Mouse (Mus musculus) hindbrain, embryonic 15.5 days (tissue): ENCODE measurements at regions not wholly inside any gene's neighbourhood (a gene's known extent, or its start where the extent isn't known, plus 50 kb on each side); places are given as distances from the start of the nearest gene placed in this dataset.

Experiments
- ATAC-seq: fragments of 200-750 bp; cut with Nextera tagmentation; 2 replicates; pipeline ENCODE4 v1.8.0; 2017; ENCODE audit warnings: low read depth, moderate number of reproducible peaks, moderate TSS enrichment; ENCODE audit not compliant: low FRiP score
- H3K27ac ChIP-seq: fragments of 300-500 bp; sonication (generic); replicated peaks from 2 replicates; pipeline ENCODE4 v1.5.1; 2015; ENCODE audit warnings: mild to moderate bottlenecking, inconsistent platforms
- H3K27me3 ChIP-seq: fragments of 300-500 bp; sonication (generic); 2 replicates; pipeline ENCODE4 v1.6.1; 2015; ENCODE audit warnings: control low read depth, inconsistent platforms
- H3K36me3 ChIP-seq: fragments of 300-500 bp; sonication (generic); 2 replicates; pipeline ENCODE4 v1.6.1; 2015; ENCODE audit warnings: control low read depth, inconsistent platforms
- H3K4me1 ChIP-seq: fragments of 300-500 bp; sonication (generic); replicated peaks from 2 replicates; pipeline ENCODE4 v1.6.1; 2015; ENCODE audit warnings: control low read depth, inconsistent platforms
- H3K4me2 ChIP-seq: fragments of 300-500 bp; sonication (generic); 2 replicates; pipeline ENCODE4 v1.6.1; 2015; ENCODE audit warnings: moderate library complexity, mild to moderate bottlenecking, inconsistent platforms
- H3K4me3 ChIP-seq: fragments of 300-500 bp; sonication (generic); 2 replicates; pipeline ENCODE4 v1.5.1; 2015; ENCODE audit warnings: mild to moderate bottlenecking, inconsistent platforms
- H3K9ac ChIP-seq: fragments of 300-500 bp; sonication (generic); 2 replicates; pipeline ENCODE4 v1.6.1; 2015; ENCODE audit warnings: inconsistent platforms
- H3K9me3 ChIP-seq: fragments of 300-500 bp; sonication (generic); 2 replicates; pipeline ENCODE4 v1.6.1; 2016; ENCODE audit warnings: control low read depth, inconsistent platforms
- WGBS: fragments of 180-500 bp; shearing (Covaris S2); methylation state at CpG from one replicate; pipeline ENCODE4 v1.1.7; 2015; 5-methylcytosine and 5-hydroxymethylcytosine counted together

- Histone ChIP-seq H3K27me3 (no peaks in the 10 kb centered on the region), H3K4me1 (no peaks in the 10 kb centered on the region), H3K9me3 (no peaks in the 10 kb centered on the region), H3K9ac (no peak overlapping the region), H3K27ac (no peak overlapping the region), H3K36me3 (no peaks in the 10 kb centered on the region), H3K4me3 (no peak overlapping the region), H3K4me2 (no peak overlapping the region)
- whole genome bisulfite sequencing: 78% methylated on average over 3 of the region's 3 CpGs
- no peak for ATAC-seq
Measured at GRCm38 (mm10) chr14:79929451-79929850, 54.4 kb upstream of the Olfm4 start.

- Histone ChIP-seq H3K4me3 (no peak overlapping the region), H3K36me3 (no peaks in the 10 kb centered on the region), H3K9ac (no peak overlapping the region), H3K9me3 (no peaks in the 10 kb centered on the region), H3K27me3 (no peaks in the 10 kb centered on the region), H3K4me1 (no peaks in the 10 kb centered on the region), H3K27ac (no peak overlapping the region), H3K4me2 (no peak overlapping the region)
- 63% methylated on average over 1 of the region's 1 CpGs for WGBS
- no peak for ATAC-seq
Measured at GRCm38 (mm10) chr14:79927161-79927560, 56.7 kb upstream of the Olfm4 start.

GRCm38 (mm10) chr14:79916960-79917848 is 66.7 kb upstream of the Olfm4 start:
- ATAC-seq: peak; percentile 59; the same call in 1 of the 2 replicates
- H3K27me3 ChIP-seq: no peaks in the 10 kb centered on the region

GRCm38 (mm10) chr14:79914966-79915365 is 68.9 kb upstream of the Olfm4 start:
- no peak for ATAC-seq
- Histone ChIP-seq H3K9me3 (no peaks in the 10 kb centered on the region), H3K4me2 (no peak overlapping the region), H3K27me3 (no peaks in the 10 kb centered on the region), H3K4me3 (no peak overlapping the region), H3K36me3 (no peaks in the 10 kb centered on the region), H3K27ac (no peak overlapping the region), H3K9ac (no peak overlapping the region), H3K4me1 (peaks cover 11% of the 10 kb centered on the region)
- WGBS: 71% methylated on average over 4 of the region's 4 CpGs

More at GRCm38 (mm10) chr14:79916960-79917848, 66.7 kb upstream of the Olfm4 start:
- Histone ChIP-seq H3K4me3 (no peak overlapping the region), H3K4me2 (no peak overlapping the region), H3K4me1 (peaks cover 10% of the 10 kb centered on the region), H3K9me3 (no peaks in the 10 kb centered on the region), H3K9ac (no peak overlapping the region), H3K27ac (peak overlapping the region; percentile 18; the same call in 1 of the 2 replicates), H3K36me3 (no peaks in the 10 kb centered on the region)
- 59% methylated on average over 9 of the region's 9 CpGs for WGBS

- no peak for ATAC-seq
- peaks cover 16% of the 10 kb centered on the region for H3K4me1 ChIP-seq
- no peak overlapping the region for H3K9ac ChIP-seq
- H3K4me3 ChIP-seq: no peak overlapping the region
- H3K36me3 ChIP-seq: no peaks in the 10 kb centered on the region
- H3K4me2 ChIP-seq: no peak overlapping the region
- H3K27me3 ChIP-seq: no peaks in the 10 kb centered on the region
- no peak overlapping the region for H3K27ac ChIP-seq
- H3K9me3 ChIP-seq: no peaks in the 10 kb centered on the region
Measured at GRCm38 (mm10) chr14:79913315-79913714, 70.6 kb upstream of the Olfm4 start.

GRCm38 (mm10) chr14:79912610-79913009 is 71.3 kb upstream of the Olfm4 start:
- ATAC-seq: no peak
- H3K27me3 ChIP-seq: no peaks in the 10 kb centered on the region

GRCm38 (mm10) chr14:79907761-79908160 is 76.1 kb upstream of the Olfm4 start:
- WGBS: 44% methylated on average over 4 of the region's 4 CpGs
- 0 out of 2 replicates have a peak, but pooled peaks cover 7% of the 10 kb centered on the region for H3K4me1 ChIP-seq
- H3K4me2 ChIP-seq: no peak overlapping the region
- no peak overlapping the region for H3K4me3 ChIP-seq
- no peak for ATAC-seq
- no peaks in the 10 kb centered on the region for H3K27me3 ChIP-seq
- H3K27ac ChIP-seq: no peak overlapping the region
- H3K36me3 ChIP-seq: no peaks in the 10 kb centered on the region
- H3K9me3 ChIP-seq: no peaks in the 10 kb centered on the region
- H3K9ac ChIP-seq: no peak overlapping the region

More at GRCm38 (mm10) chr14:79912610-79913009, 71.3 kb upstream of the Olfm4 start:
- no peak overlapping the region for H3K4me2 ChIP-seq
- no peaks in the 10 kb centered on the region for H3K9me3 ChIP-seq
- H3K9ac ChIP-seq: no peak overlapping the region
- 46% methylated on average over 4 of the region's 4 CpGs for WGBS
- peaks cover 16% of the 10 kb centered on the region for H3K4me1 ChIP-seq
- H3K27ac ChIP-seq: no peak overlapping the region
- no peak overlapping the region for H3K4me3 ChIP-seq
- H3K36me3 ChIP-seq: no peaks in the 10 kb centered on the region

GRCm38 (mm10) chr14:79905574-79905973 is 78.3 kb upstream of the Olfm4 start:
- H3K36me3 ChIP-seq: no peaks in the 10 kb centered on the region
- ATAC-seq: no peak
- 0 out of 2 replicates have a peak, but pooled peaks cover 10% of the 10 kb centered on the region for H3K4me1 ChIP-seq
- 46% methylated on average over 2 of the region's 2 CpGs for WGBS
- no peak overlapping the region for H3K27ac ChIP-seq
- no peaks in the 10 kb centered on the region for H3K27me3 ChIP-seq
- H3K9ac ChIP-seq: no peak overlapping the region
- no peak overlapping the region for H3K4me2 ChIP-seq
- no peaks in the 10 kb centered on the region for H3K9me3 ChIP-seq
- no peak overlapping the region for H3K4me3 ChIP-seq

GRCm38 (mm10) chr14:79902355-79902754 is 81.5 kb upstream of the Olfm4 start:
- H3K36me3 ChIP-seq: no peaks in the 10 kb centered on the region
- H3K9me3 ChIP-seq: no peaks in the 10 kb centered on the region
- H3K27ac ChIP-seq: no peak overlapping the region
- 10% methylated on average over 1 of the region's 1 CpGs for WGBS
- no peaks in the 10 kb centered on the region for H3K27me3 ChIP-seq
- H3K4me3 ChIP-seq: no peak overlapping the region
- H3K4me1 ChIP-seq: 0 out of 2 replicates have a peak, but pooled peaks cover 3% of the 10 kb centered on the region
- no peak overlapping the region for H3K9ac ChIP-seq
- peak; percentile 34; the same call in 1 of the 2 replicates for ATAC-seq
- no peak overlapping the region for H3K4me2 ChIP-seq

GRCm38 (mm10) chr14:79898240-79898639 is 85.6 kb upstream of the Olfm4 start:
- 12% methylated on average over 5 of the region's 5 CpGs for WGBS
- H3K4me3 ChIP-seq: no peak overlapping the region
- no peaks in the 10 kb centered on the region for H3K36me3 ChIP-seq
- no peak overlapping the region for H3K4me2 ChIP-seq
- 0 out of 2 replicates have a peak, but pooled peaks cover 8% of the 10 kb centered on the region for H3K4me1 ChIP-seq
- no peaks in the 10 kb centered on the region for H3K27me3 ChIP-seq
- H3K27ac ChIP-seq: no peak overlapping the region
- no peak overlapping the region for H3K9ac ChIP-seq
- H3K9me3 ChIP-seq: no peaks in the 10 kb centered on the region
- no peak for ATAC-seq

GRCm38 (mm10) chr14:79893241-79893640 is 90.6 kb upstream of the Olfm4 start:
- Histone ChIP-seq H3K4me1 (peaks cover 16% of the 10 kb centered on the region; the same call in 1 of the 2 replicates), H3K27ac (no peak overlapping the region), H3K27me3 (no peaks in the 10 kb centered on the region), H3K4me3 (no peak overlapping the region), H3K4me2 (no peak overlapping the region), H3K9me3 (no peaks in the 10 kb centered on the region), H3K36me3 (no peaks in the 10 kb centered on the region), H3K9ac (no peak overlapping the region)
- 42% methylated on average over 4 of the region's 4 CpGs for WGBS
- ATAC-seq: peak; percentile 51; the same call in 1 of the 2 replicates

GRCm38 (mm10) chr14:79890682-79891081 is 93.2 kb upstream of the Olfm4 start:
- Histone ChIP-seq H3K9me3 (no peaks in the 10 kb centered on the region), H3K36me3 (no peaks in the 10 kb centered on the region), H3K4me2 (no peak overlapping the region), H3K9ac (no peak overlapping the region), H3K4me3 (no peak overlapping the region), H3K4me1 (peaks cover 16% of the 10 kb centered on the region; the same call in 1 of the 2 replicates), H3K27ac (no peak overlapping the region), H3K27me3 (no peaks in the 10 kb centered on the region)
- ATAC-seq: peak; percentile 38; the same call in 1 of the 2 replicates
- 52% methylated on average over 2 of the region's 2 CpGs for WGBS
